Mouse (Mus musculus) neural tube, embryonic 12.5 days (tissue): ENCODE data around the gene Il6. TPM values are rescaled to one million over a fixed set of nuclear protein-coding genes. Genes with fewer than 3 reads are reported as not detected.
"Not testable (repeated sequence)": the region's sequence is repeated elsewhere in the genome, so short reads cannot be mapped to it uniquely, and the experiment has no call there.

Source experiments
- ATAC-seq: fragments of 200-750 bp; cut with Nextera tagmentation; 2 replicates; pipeline ENCODE4 v1.8.0; 2017; ENCODE audit warnings: low read depth, mild to moderate bottlenecking, moderate TSS enrichment, moderate library complexity; ENCODE audit not compliant: low FRiP score
- H3K27ac ChIP-seq: fragments of 300-500 bp; sonication (generic); 2 replicates; pipeline ENCODE4 v1.5.1; 2016
- H3K27me3 ChIP-seq: fragments of 300-500 bp; sonication (generic); replicated peaks from 2 replicates; pipeline ENCODE4 v1.6.1; 2016; ENCODE audit warnings: mild to moderate bottlenecking
- H3K36me3 ChIP-seq: fragments of 300-500 bp; sonication (generic); 2 replicates; pipeline ENCODE4 v1.6.1; 2016; ENCODE audit warnings: mild to moderate bottlenecking
- H3K4me1 ChIP-seq: fragments of 300-500 bp; sonication (generic); 2 replicates; pipeline ENCODE4 v1.6.1; 2016
- H3K4me2 ChIP-seq: fragments of 300-500 bp; sonication (generic); replicated peaks from 2 replicates; pipeline ENCODE4 v1.6.1; 2016; ENCODE audit warnings: mild to moderate bottlenecking
- H3K4me3 ChIP-seq: fragments of 300-500 bp; sonication (generic); 2 replicates; pipeline ENCODE4 v1.5.1; 2016
- H3K9ac ChIP-seq: fragments of 300-500 bp; sonication (generic); 2 replicates; pipeline ENCODE4 v1.6.1; 2016; ENCODE audit warnings: mild to moderate bottlenecking
- H3K9me3 ChIP-seq: fragments of 300-500 bp; sonication (generic); 2 replicates; pipeline ENCODE4 v1.6.1; 2016; ENCODE audit warnings: mild to moderate bottlenecking
- WGBS: fragments of 180-500 bp; shearing (Covaris S2); methylation state at CpG from one replicate; pipeline ENCODE4 v1.1.7; 2016; 5-methylcytosine and 5-hydroxymethylcytosine counted together
- polyA plus RNA-seq: library from polyadenylated mRNA; unstranded; fragments of >200 nt; fragmentation: Nextera tagmentation; extraction: Ambion mirVana; gene quantifications from 2 replicates; pipeline ENCODE4 v1.2.1, GENCODE M21; 2016

The Il6 gene
- polyA plus RNA-seq, 1 experiment from 2014 or later = not detected

DNA sequence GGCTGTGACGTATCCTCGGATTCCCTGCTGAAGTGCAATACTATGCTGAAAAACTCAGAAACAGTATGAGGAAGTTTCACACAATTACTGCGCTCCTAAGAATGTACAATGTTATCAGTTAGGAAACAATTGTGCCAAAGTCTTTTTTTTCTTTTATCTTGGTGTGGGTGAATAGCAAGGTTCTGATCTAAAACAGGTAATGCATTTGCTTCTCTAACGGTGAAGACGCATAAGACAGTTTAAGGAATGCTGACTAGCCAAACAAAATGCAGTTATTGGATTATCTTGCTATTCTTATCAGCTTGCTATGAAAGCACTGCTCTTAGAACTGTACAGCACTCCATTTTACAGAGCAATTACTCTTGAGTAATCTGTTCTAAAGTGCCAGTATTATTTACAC lies 26.4 kb downstream of the Il6 start:
- not testable (repeated sequence) for H3K27me3 ChIP-seq, H3K4me3 ChIP-seq, ATAC-seq, H3K36me3 ChIP-seq, H3K4me2 ChIP-seq, H3K4me1 ChIP-seq, H3K9ac ChIP-seq, H3K27ac ChIP-seq, H3K9me3 ChIP-seq
- WGBS = 94% methylated on average over 5 of the region's 5 CpGs

DNA sequence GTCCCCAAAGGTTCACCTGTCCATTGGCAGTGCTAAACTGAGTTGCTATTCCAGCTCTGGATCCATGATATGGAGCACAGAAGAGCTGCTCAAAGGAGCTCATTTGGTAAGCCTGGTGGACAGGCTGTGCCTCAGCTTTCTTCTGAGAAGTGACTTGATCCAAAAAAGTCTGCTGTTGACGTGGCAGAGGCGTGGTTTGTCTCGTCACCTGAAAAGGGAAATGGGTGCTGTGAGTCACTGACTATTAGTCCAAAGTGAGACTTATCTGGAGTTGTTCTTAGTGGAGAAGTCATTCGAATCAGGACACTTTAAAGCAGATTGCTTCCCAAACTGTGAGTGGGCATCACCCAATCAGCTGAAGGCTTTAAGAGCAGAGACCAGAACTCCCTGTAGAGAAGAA lies 26.9 kb downstream of the Il6 start:
- not testable (repeated sequence) for H3K27ac ChIP-seq, H3K4me1 ChIP-seq, H3K36me3 ChIP-seq, H3K9me3 ChIP-seq, H3K4me3 ChIP-seq, H3K9ac ChIP-seq, ATAC-seq, H3K27me3 ChIP-seq, H3K4me2 ChIP-seq
- WGBS = 82% methylated on average over 4 of the region's 4 CpGs

DNA sequence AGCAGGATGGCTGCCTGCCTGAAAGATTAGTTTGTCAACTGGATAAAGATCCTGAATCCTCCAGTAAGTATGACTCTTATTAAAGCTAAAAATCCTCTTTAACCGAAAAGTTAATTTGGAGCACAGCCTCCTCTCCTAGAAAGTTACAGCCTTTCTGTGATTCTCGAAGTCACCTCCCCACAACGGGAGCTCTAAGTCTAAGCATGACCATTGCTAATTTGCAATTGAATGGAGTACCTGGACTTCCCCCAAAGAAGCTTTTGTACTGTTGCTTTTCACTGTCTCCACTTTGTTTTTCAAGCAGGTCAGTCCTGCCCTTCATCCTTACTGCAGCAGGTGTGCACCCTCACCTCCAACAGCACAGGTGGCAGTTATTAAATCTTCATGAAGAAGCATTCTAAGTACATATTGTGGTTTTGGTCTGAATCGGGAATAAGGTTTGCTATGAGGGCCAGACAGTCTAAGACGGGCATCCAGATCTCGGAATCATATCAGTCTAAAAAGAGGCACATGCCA lies 45.4 kb downstream of the Il6 start:
- WGBS = 61% methylated on average over 6 of the region's 6 CpGs
- Histone ChIP-seq H3K9me3 (no peaks in the 10 kb centered on the region), H3K9ac (no peak overlapping the region), H3K4me3 (no peak overlapping the region), H3K27me3 (no peaks in the 10 kb centered on the region), H3K27ac (no peak overlapping the region), H3K4me1 (no peaks in the 10 kb centered on the region), H3K36me3 (peaks cover 24% of the 10 kb centered on the region), H3K4me2 (no peak overlapping the region)
- ATAC-seq = no peak

DNA sequence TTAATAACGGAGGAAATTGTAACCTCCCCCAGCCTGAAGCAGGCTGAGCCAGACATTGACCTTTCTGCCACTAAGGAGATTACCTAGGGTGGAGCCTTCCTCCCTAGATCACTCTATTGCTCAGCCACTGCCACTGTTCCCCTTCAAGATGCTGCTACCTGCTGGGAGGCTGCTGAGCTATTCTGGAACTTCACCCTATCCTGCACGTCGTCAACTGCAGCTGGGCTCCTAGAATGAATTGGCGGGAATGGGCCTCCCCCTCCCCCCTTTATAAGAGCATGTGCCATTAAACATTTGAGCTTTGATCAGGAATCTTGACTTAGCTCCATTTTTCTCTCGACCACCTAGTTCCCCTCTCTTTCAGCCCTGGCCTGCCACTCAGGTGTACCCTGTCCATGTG lies 46.7 kb downstream of the Il6 start:
- peaks cover 30% of the 10 kb centered on the region for H3K36me3 ChIP-seq
- not testable (repeated sequence) for H3K9ac ChIP-seq, ATAC-seq, H3K4me3 ChIP-seq, H3K4me1 ChIP-seq, H3K27ac ChIP-seq, H3K9me3 ChIP-seq, H3K4me2 ChIP-seq, H3K27me3 ChIP-seq
- 59% methylated on average over 5 of the region's 5 CpGs for WGBS

DNA sequence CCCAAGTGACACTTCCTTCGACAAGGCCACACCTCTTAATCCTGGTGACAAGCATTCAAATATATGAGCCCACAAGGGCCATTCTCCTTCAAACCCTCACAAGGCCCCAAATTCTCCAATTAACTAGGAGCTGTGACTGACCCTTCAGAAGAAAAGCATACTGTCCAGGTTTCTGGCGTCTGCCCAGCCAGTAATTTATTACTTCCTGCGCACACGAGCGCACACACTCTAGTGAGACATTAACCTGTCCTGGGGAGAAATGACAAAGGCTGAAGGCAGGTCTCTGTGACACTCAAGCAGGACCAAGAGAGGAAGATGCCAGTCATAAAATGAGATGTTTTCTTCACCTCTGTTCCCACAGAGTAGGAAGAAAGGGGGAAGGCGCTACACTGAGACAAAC lies 54.8 kb downstream of the Il6 start:
- no peak for ATAC-seq
- Histone ChIP-seq H3K9me3 (no peaks in the 10 kb centered on the region), H3K4me1 (0 out of 2 replicates have a peak, but pooled peaks cover 6% of the 10 kb centered on the region), H3K9ac (no peak overlapping the region), H3K27me3 (no peaks in the 10 kb centered on the region), H3K4me2 (no peak overlapping the region), H3K4me3 (no peak overlapping the region), H3K36me3 (peaks cover 42% of the 10 kb centered on the region), H3K27ac (no peak overlapping the region)
- 39% methylated on average over 6 of the region's 6 CpGs for WGBS

Other genes starting within 250 kb of the Il6 start
- 140 and 151 TPM in 2 replicates for gene Tyms, start 60.5 kb downstream of the Il6 start, polyA plus RNA-seq
- gene Garem2, start 92.0 kb downstream of the Il6 start, polyA plus RNA-seq = 28.2 and 31.0 TPM in 2 replicates
- 4.0 and 4.5 TPM in 2 replicates for gene 3110082J24Rik, start 93.0 kb downstream of the Il6 start, polyA plus RNA-seq
- 94.9 and 106 TPM in 2 replicates for gene Hadha, start 142.0 kb downstream of the Il6 start, polyA plus RNA-seq
- 86.5 and 95.7 TPM in 2 replicates for gene Hadhb, start 142.1 kb downstream of the Il6 start, polyA plus RNA-seq
- not detected in 2 replicates for gene Adgrf3, start 192.6 kb downstream of the Il6 start, polyA plus RNA-seq
- 22.5 and 23.2 TPM in 2 replicates for gene Selenoi, start 219.5 kb downstream of the Il6 start, polyA plus RNA-seq